Mouse (Mus musculus) thymus, adult 2 months (tissue): Measurements from ENCODE around the gene Ifngr2.

Source experiments
- CTCF ChIP-seq: fragments of 200-500 bp; IDR thresholded peaks from 2 replicates; pipeline ENCODE4 v1.5.1; 2012; ENCODE audit warnings: mild to moderate bottlenecking, control low read depth, low read length, moderate library complexity, borderline replicate concordance; ENCODE audit not compliant: control insufficient read depth, poor library complexity, insufficient read depth; ENCODE audit errors: extremely low read depth
- POLR2A ChIP-seq: fragments of 200-500 bp; IDR thresholded peaks from 2 replicates; pipeline ENCODE4 v1.6.1; 2012; ENCODE audit warnings: mild to moderate bottlenecking, low read length, control low read depth, moderate library complexity; ENCODE audit not compliant: control insufficient read depth, poor library complexity, insufficient read depth; ENCODE audit errors: extremely low read depth

- TF ChIP-seq CTCF = no peak
- TF ChIP-seq POLR2A = no peak
Measured at GRCm38 (mm10) chr16:91611248-91611647, 64.4 kb downstream of the Ifngr2 start.
